Mouse (Mus musculus) midbrain, embryonic 13.5 days (tissue): ENCODE results near the gene Gm3149. TPM values are rescaled to one million over a fixed set of nuclear protein-coding genes. Genes with fewer than 3 reads are reported as not detected.
"Not testable (repeated sequence)": the region's sequence is repeated elsewhere in the genome, so short reads cannot be mapped to it uniquely, and the experiment has no call there.

ENCODE experiments used
- ATAC-seq: fragments of 200-750 bp; cut with Nextera tagmentation; 2 replicates; pipeline ENCODE4 v1.8.0; 2017; ENCODE audit warnings: mild to moderate bottlenecking, moderate TSS enrichment, moderate library complexity
- H3K27ac ChIP-seq: fragments of 300-500 bp; sonication (generic); 2 replicates; pipeline ENCODE4 v1.5.1; 2015; ENCODE audit warnings: inconsistent platforms, mild to moderate bottlenecking, moderate library complexity
- H3K27me3 ChIP-seq: fragments of 300-500 bp; sonication (generic); 2 replicates; pipeline ENCODE4 v1.6.1; 2015; ENCODE audit warnings: mild to moderate bottlenecking, inconsistent platforms
- H3K36me3 ChIP-seq: fragments of 300-500 bp; sonication (generic); 2 replicates; pipeline ENCODE4 v1.6.1; 2015; ENCODE audit warnings: mild to moderate bottlenecking, inconsistent platforms
- H3K4me1 ChIP-seq: fragments of 300-500 bp; sonication (generic); replicated peaks from 2 replicates; pipeline ENCODE4 v1.6.1; 2015; ENCODE audit warnings: inconsistent platforms
- H3K4me2 ChIP-seq: fragments of 300-500 bp; sonication (generic); replicated peaks from 2 replicates; pipeline ENCODE4 v1.6.1; 2015; ENCODE audit warnings: moderate library complexity, mild to moderate bottlenecking, inconsistent platforms
- H3K4me3 ChIP-seq: fragments of 300-500 bp; sonication (generic); replicated peaks from 2 replicates; pipeline ENCODE4 v1.5.1; 2015; ENCODE audit warnings: mild to moderate bottlenecking, inconsistent platforms
- H3K9ac ChIP-seq: fragments of 300-500 bp; sonication (generic); replicated peaks from 2 replicates; pipeline ENCODE4 v1.6.1; 2015; ENCODE audit warnings: mild to moderate bottlenecking, inconsistent platforms
- H3K9me3 ChIP-seq: fragments of 300-500 bp; sonication (generic); 2 replicates; pipeline ENCODE4 v1.6.1; 2016; ENCODE audit warnings: mild to moderate bottlenecking, inconsistent platforms
- WGBS: fragments of 180-500 bp; shearing (Covaris S2); methylation state at CpG from one replicate; pipeline ENCODE4 v1.1.7; 2015; 5-methylcytosine and 5-hydroxymethylcytosine counted together
- polyA plus RNA-seq: library from polyadenylated mRNA; unstranded; fragments of >200 nt; fragmentation: Nextera tagmentation; extraction: Ambion mirVana; gene quantifications from 2 replicates; pipeline ENCODE4 v1.2.1, GENCODE M21; 2015

The Gm3149 gene
- not detected in 2 replicates for polyA plus RNA-seq

DNA sequence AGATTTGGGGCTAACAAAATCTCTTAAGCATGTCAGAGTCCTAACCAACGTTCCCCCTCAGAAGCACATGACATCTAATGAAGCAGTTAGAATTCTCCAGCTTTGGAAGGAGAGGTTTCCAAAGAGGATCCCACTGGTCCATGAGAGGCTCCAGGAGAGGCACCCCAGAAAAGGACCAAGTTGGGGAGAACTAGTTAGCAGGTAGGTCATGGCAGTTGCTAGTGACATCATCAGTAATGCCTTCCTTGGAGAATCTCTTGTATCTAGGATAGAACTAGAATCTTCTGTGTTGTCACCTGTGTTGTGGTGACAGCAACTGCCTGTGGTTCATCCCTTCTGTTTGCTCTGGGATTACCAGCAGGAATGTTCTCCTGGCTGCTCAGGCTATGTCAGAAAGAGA is at the start of gene Gm3149:
Gm3149 (plus strand) TSS at position 301 of the 400 bp plus-strand sequence.
- WGBS, result no CpG with 5 or more reads among the region's 1 CpGs

DNA sequence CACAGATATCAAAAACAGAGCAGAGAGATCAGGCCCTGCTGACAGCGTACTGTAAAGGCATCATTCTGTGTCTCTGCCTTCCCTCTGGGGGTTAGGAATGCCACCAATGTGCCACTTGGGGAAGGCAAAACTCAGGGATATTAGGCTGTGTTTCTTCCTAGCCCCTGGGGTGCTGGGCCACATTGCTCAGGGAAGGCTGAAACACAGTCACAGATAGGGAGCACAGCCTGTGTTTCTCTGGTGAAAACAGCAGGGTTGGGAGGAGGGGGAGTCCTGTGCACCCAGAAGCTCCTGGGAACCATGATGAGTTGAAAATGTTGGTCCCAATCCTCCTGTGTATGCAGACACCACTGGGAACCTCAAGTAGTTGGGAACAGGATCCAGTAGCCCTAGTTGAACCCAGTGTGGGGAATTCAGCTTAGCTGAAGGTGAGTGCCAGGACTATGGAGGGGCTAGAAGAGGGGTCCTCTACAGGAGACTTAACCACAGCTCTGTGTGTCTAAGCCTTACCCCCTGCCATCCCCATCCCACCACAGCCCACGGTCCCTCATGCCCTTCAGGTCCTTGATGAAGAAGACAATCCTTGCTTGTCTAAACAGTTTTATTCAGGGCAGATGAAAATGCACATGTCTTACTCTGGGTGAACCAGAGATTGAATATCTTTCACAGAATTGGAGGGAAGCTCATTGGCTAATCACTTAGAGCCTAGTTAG is 47.7 kb upstream of the Gm3149 start:
- ATAC-seq, H3K4me2 ChIP-seq, H3K27me3 ChIP-seq, H3K9ac ChIP-seq, H3K9me3 ChIP-seq, H3K4me1 ChIP-seq, H3K4me3 ChIP-seq, H3K36me3 ChIP-seq, H3K27ac ChIP-seq: not testable (repeated sequence)
- WGBS, result 89% methylated on average over 2 of the region's 2 CpGs

More for the DNA sequence above, at the start of gene Gm3149:
- not testable (repeated sequence) for H3K4me3 ChIP-seq, H3K4me1 ChIP-seq, H3K4me2 ChIP-seq, H3K27ac ChIP-seq, H3K27me3 ChIP-seq, ATAC-seq, H3K9me3 ChIP-seq, H3K9ac ChIP-seq, H3K36me3 ChIP-seq

DNA sequence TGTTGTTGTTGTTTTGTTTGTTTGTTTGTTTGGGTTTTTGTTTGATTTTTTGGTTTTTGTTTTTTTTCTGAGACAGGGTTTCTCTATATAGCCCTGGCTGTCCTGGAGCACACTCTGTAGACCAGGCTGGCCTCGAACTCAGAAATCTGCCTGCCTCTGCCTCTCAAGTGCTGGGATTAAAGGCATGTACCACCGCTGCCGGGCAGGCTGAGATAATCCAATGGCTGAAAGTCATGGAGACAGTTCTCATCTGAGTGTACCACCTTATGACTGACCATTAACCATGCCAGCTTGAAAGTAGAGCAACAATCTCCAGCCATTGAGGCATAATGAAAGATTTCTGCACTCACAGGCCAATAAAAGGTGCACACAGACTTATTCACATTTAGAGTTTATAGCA is 37.3 kb upstream of the Gm3149 start:
- H3K4me2 ChIP-seq, H3K27me3 ChIP-seq, H3K27ac ChIP-seq, H3K4me3 ChIP-seq, ATAC-seq, H3K9me3 ChIP-seq, H3K36me3 ChIP-seq, H3K4me1 ChIP-seq, H3K9ac ChIP-seq: not testable (repeated sequence)
- WGBS, result 93% methylated on average over 3 of the region's 3 CpGs

DNA sequence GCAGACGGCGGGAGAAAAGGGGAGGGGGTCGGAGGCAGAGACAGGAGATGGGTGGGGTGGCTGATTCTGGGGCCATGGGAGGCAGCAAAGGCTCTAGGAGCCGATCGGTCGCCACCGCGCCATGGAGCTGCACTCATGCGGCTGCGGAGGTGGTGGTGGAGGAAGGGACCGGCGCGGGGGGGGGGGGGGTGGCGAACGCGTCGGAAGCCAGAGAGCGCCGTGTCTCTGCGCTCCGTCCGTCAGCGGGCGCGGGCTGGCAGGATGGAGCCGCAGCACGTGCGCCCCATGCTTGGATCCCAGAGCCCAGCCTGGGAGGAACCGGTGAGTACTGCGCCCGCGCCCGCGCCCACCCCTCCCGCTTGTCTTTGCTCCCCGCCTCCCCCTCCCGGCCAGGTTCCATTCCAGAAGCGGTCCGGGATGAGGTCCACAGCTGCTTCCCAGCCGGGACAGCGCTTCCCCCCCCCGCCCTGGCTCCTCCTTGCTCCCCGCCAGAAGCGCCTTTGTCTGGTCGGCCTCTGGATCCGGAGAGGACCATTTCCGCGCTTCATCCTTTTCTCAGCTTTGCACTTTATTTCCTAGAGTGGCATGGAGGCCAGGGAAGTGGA is 17.5 kb downstream of the Gm3149 start, which contains the start of gene 2610042L04Rik:
2610042L04Rik (plus strand) TSS at position 288 of the 605 bp plus-strand sequence.
- not testable (repeated sequence) for ATAC-seq, H3K27ac ChIP-seq, H3K9me3 ChIP-seq, H3K4me1 ChIP-seq, H3K36me3 ChIP-seq, H3K27me3 ChIP-seq
- 4% methylated on average over 29 of the region's 48 CpGs for WGBS
- Histone ChIP-seq H3K9ac (peak within 1 kb of the TSS; percentile 66), H3K4me3 (peak within 1 kb of the TSS; percentile 47), H3K4me2 (peak within 1 kb of the TSS; percentile 65)

DNA sequence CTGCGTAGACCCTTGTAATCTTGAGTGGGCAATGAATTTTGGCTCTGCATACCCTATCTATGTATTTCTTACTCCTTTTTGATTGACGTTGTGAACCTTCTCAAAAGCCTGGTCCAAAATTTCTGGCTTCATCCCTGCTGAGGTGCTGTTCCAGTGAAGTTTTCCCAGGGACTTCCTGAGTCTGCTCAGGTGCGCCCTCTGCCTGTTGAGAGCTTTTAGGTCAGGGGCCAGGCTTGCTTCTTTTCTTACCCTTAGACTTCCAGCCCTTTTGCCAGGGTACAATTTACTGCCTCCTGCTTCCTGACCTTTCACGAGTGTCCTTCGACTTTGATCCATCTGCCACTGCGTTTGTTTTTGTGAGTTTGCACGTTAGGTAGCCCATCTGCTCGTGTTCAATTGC is 18.4 kb downstream of the Gm3149 start:
- WGBS, result 6% methylated on average over 8 of the region's 8 CpGs
- not testable (repeated sequence) for H3K9ac ChIP-seq, H3K9me3 ChIP-seq, H3K27ac ChIP-seq, H3K4me1 ChIP-seq, ATAC-seq, H3K4me3 ChIP-seq, H3K27me3 ChIP-seq, H3K36me3 ChIP-seq, H3K4me2 ChIP-seq

DNA sequence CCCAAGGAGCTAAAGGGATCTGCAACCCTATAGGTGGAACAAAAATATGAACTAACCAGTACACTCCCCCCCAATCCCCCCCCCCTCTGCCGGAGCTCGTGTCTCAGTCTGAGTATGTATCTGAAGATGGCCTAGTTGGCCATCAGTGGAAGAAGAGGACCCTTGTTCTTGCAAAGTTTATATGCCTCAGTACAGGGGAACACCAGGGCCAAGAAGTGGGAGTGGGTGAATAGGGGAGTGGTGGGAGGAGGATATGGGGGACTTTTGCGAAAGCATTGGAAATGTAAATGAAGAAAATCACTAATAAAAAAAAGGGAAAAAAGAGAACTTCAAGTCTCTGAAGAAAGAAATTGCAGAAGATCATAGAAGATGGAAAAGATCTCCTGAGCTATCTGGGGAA is 51.9 kb downstream of the Gm3149 start:
- WGBS, result 92% methylated on average over 3 of the region's 3 CpGs
- not testable (repeated sequence) for H3K27ac ChIP-seq, H3K9me3 ChIP-seq, ATAC-seq, H3K9ac ChIP-seq, H3K36me3 ChIP-seq, H3K4me1 ChIP-seq, H3K4me2 ChIP-seq, H3K4me3 ChIP-seq, H3K27me3 ChIP-seq

DNA sequence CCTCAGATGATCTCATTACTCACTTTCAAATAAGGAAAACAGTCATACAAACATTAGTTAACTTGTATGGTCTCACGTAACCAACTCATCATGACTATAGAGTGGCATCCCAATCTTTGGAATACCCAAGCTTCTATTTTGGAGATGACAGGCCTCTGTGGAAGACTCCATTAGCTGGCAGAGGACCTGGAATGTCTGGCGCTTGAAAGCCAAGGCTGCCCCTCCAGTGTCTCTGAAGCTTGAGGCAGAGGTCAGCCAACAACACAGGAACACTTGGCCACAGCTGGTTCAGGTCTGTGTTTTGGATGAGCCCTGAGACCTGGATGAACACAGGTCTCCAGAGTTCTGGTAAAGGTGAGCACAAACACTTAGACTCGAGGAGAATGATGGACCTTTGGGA is 52.6 kb downstream of the Gm3149 start:
- not testable (repeated sequence) for H3K4me3 ChIP-seq, H3K4me2 ChIP-seq, H3K9ac ChIP-seq, H3K4me1 ChIP-seq, ATAC-seq, H3K9me3 ChIP-seq, H3K27ac ChIP-seq, H3K36me3 ChIP-seq, H3K27me3 ChIP-seq
- 80% methylated on average over 3 of the region's 3 CpGs for WGBS

Other genes with a start within 250 kb of the Gm3149 start
- gene Gm3115, start 233.2 kb upstream of the Gm3149 start, polyA plus RNA-seq, result not detected in 2 replicates
- 2.7 and 4.6 TPM in 2 replicates for gene Gm8108, start 206.8 kb upstream of the Gm3149 start, polyA plus RNA-seq
- not detected in 2 replicates for gene Gm3127, start 152.3 kb upstream of the Gm3149 start, polyA plus RNA-seq
- gene Gm2974, start 134.7 kb upstream of the Gm3149 start, polyA plus RNA-seq, result 3.9 and 6.0 TPM in 2 replicates
- gene Gm3138, start 67.7 kb upstream of the Gm3149 start, polyA plus RNA-seq, result not detected in 2 replicates
- gene 2610042L04Rik, start 17.5 kb downstream of the Gm3149 start, polyA plus RNA-seq, result 2.8 and 3.4 TPM in 2 replicates
- gene Gm3159, start 80.2 kb downstream of the Gm3149 start, polyA plus RNA-seq, result not detected in 2 replicates
- 2.9 and 3.0 TPM in 2 replicates for gene Gm3164, start 98.2 kb downstream of the Gm3149 start, polyA plus RNA-seq
- gene Gm3173, start 113.7 kb downstream of the Gm3149 start, polyA plus RNA-seq, result 0.66 TPM in 1 of 2 replicates, not detected in the other
- not detected in 2 replicates for gene Gm3182, start 164.5 kb downstream of the Gm3149 start, polyA plus RNA-seq
- not detected in 2 replicates for gene Gm3047, start 238.1 kb downstream of the Gm3149 start, polyA plus RNA-seq